Mouse (Mus musculus) brain, adult 2 months (tissue): ENCODE measurements around the gene Saal1.
A peak's percentile ranks its signal among the peaks of the same experiment; 100 is the strongest.
"Not testable (repeated sequence)": the region's sequence is repeated elsewhere in the genome, so short reads cannot be mapped to it uniquely, and the experiment has no call there.

Experiments
- DNase-seq: peaks from one replicate; pipeline ENCODE4 v3.0.0; 2011; ENCODE audit warnings: low read depth, low spot score

The Saal1 gene

GRCm38 (mm10) chr7:46696754-46697153, 13.7 kb downstream of the Saal1 start:
- DNase-seq = no peak

- no peak for DNase-seq
Measured at GRCm38 (mm10) chr7:46686827-46687226, 23.7 kb downstream of the Saal1 start.

GRCm38 (mm10) chr7:46680732-46681131, 29.7 kb downstream of the Saal1 start:
- no peak for DNase-seq

- not testable (repeated sequence) for DNase-seq
Measured at GRCm38 (mm10) chr7:46679044-46679443, 31.4 kb downstream of the Saal1 start.

GRCm38 (mm10) chr7:46678417-46678816, 32.1 kb downstream of the Saal1 start:
- DNase-seq = no peak

- peak; percentile 96 for DNase-seq
Measured at GRCm38 (mm10) chr7:46676808-46677360, 33.6 kb downstream of the Saal1 start.

GRCm38 (mm10) chr7:46675886-46676285, 34.6 kb downstream of the Saal1 start:
- DNase-seq = no peak

- DNase-seq = peak; percentile 37
Measured at GRCm38 (mm10) chr7:46675061-46675460, 35.4 kb downstream of the Saal1 start.

GRCm38 (mm10) chr7:46672160-46672672, 38.3 kb downstream of the Saal1 start, which contains the start of gene Tph1:
Gene Tph1 (minus strand): TSS chr7:46672537.
- no peak for DNase-seq

GRCm38 (mm10) chr7:46667256-46667655, 43.2 kb downstream of the Saal1 start:
- DNase-seq = peak; percentile 40

GRCm38 (mm10) chr7:46665236-46665635, 45.2 kb downstream of the Saal1 start:
- DNase-seq = peak; percentile 61

- DNase-seq = no peak
Measured at GRCm38 (mm10) chr7:46661591-46662090, 48.8 kb downstream of the Saal1 start.

GRCm38 (mm10) chr7:46652279-46652678, 58.2 kb downstream of the Saal1 start:
- DNase-seq = no peak

GRCm38 (mm10) chr7:46650231-46650630, 60.2 kb downstream of the Saal1 start:
- not testable (repeated sequence) for DNase-seq

GRCm38 (mm10) chr7:46648431-46649140, 61.9 kb downstream of the Saal1 start:
- peak; percentile 76 for DNase-seq

- DNase-seq = peak; percentile 89
Measured at GRCm38 (mm10) chr7:46643172-46643571, 67.3 kb downstream of the Saal1 start.

GRCm38 (mm10) chr7:46640062-46640461, 70.4 kb downstream of the Saal1 start:
- no peak for DNase-seq

- peak; percentile 97 for DNase-seq
Measured at GRCm38 (mm10) chr7:46639692-46640031, 70.8 kb downstream of the Saal1 start, which contains the start of gene Sergef. Gene Sergef (minus strand): TSS chr7:46639807.

- DNase-seq = peak; percentile 65
Measured at GRCm38 (mm10) chr7:46638889-46639691, 71.4 kb downstream of the Saal1 start.
